Mouse (Mus musculus) testis, postnatal 14 days (tissue): Measurements from ENCODE around the gene D1Ertd622e.
"Not testable (repeated sequence)": the region's sequence is repeated elsewhere in the genome, so short reads cannot be mapped to it uniquely, and the experiment has no call there.

Source experiments
- DNase-seq: peaks from one replicate; pipeline ENCODE4 v3.0.0; 2021; ENCODE audit warnings: low spot score

Gene D1Ertd622e

GRCm38 (mm10) chr1:97632545-97633256 lies 29.2 kb downstream of the D1Ertd622e start:
- no peak for DNase-seq

GRCm38 (mm10) chr1:97631843-97632470 lies 29.9 kb downstream of the D1Ertd622e start:
- no peak for DNase-seq

GRCm38 (mm10) chr1:97630146-97630545 lies 31.7 kb downstream of the D1Ertd622e start:
- DNase-seq: no peak

- DNase-seq: no peak
Observed at GRCm38 (mm10) chr1:97628859-97629258, 33.0 kb downstream of the D1Ertd622e start.

GRCm38 (mm10) chr1:97628016-97628415 lies 33.9 kb downstream of the D1Ertd622e start:
- DNase-seq: no peak

GRCm38 (mm10) chr1:97625427-97625826 lies 36.4 kb downstream of the D1Ertd622e start:
- DNase-seq: no peak

GRCm38 (mm10) chr1:97624386-97624785 lies 37.5 kb downstream of the D1Ertd622e start:
- DNase-seq: no peak

GRCm38 (mm10) chr1:97623214-97623856 lies 38.5 kb downstream of the D1Ertd622e start:
- DNase-seq: no peak

GRCm38 (mm10) chr1:97622574-97623208 lies 39.2 kb downstream of the D1Ertd622e start:
- no peak for DNase-seq

GRCm38 (mm10) chr1:97619621-97620320 lies 42.1 kb downstream of the D1Ertd622e start:
- no peak for DNase-seq

- no peak for DNase-seq
Observed at GRCm38 (mm10) chr1:97615525-97615924, 46.3 kb downstream of the D1Ertd622e start.

GRCm38 (mm10) chr1:97614531-97615462 lies 47.1 kb downstream of the D1Ertd622e start:
- no peak for DNase-seq

GRCm38 (mm10) chr1:97611747-97612146 lies 50.1 kb downstream of the D1Ertd622e start:
- DNase-seq: no peak

GRCm38 (mm10) chr1:97603361-97603760 lies 58.5 kb downstream of the D1Ertd622e start:
- no peak for DNase-seq

- no peak for DNase-seq
Observed at GRCm38 (mm10) chr1:97600371-97600770, 61.5 kb downstream of the D1Ertd622e start.

GRCm38 (mm10) chr1:97599101-97599500 lies 62.8 kb downstream of the D1Ertd622e start:
- no peak for DNase-seq

GRCm38 (mm10) chr1:97588561-97588960 lies 73.3 kb downstream of the D1Ertd622e start:
- DNase-seq: no peak

- DNase-seq: no peak
Observed at GRCm38 (mm10) chr1:97585106-97585505, 76.8 kb downstream of the D1Ertd622e start.

- no peak for DNase-seq
Observed at GRCm38 (mm10) chr1:97584171-97584570, 77.7 kb downstream of the D1Ertd622e start.

- no peak for DNase-seq
Observed at GRCm38 (mm10) chr1:97583085-97583484, 78.8 kb downstream of the D1Ertd622e start.

- DNase-seq: not testable (repeated sequence)
Observed at GRCm38 (mm10) chr1:97580680-97581079, 81.2 kb downstream of the D1Ertd622e start.
